Mouse (Mus musculus) neural tube, embryonic 15.5 days (tissue): Measurements from ENCODE around the gene 4921504E06Rik. TPM values are rescaled to one million over a fixed set of nuclear protein-coding genes. Genes with fewer than 3 reads are reported as not detected.

Source experiments
- ATAC-seq: fragments of 200-750 bp; cut with Nextera tagmentation; 2 replicates; pipeline ENCODE4 v1.8.0; 2017; ENCODE audit warnings: mild to moderate bottlenecking, moderate TSS enrichment, moderate library complexity; ENCODE audit not compliant: low FRiP score
- H3K27ac ChIP-seq: fragments of 300-500 bp; sonication (generic); replicated peaks from 2 replicates; pipeline ENCODE4 v1.5.1; 2015; ENCODE audit warnings: mild to moderate bottlenecking, inconsistent platforms
- H3K27me3 ChIP-seq: fragments of 300-500 bp; sonication (generic); replicated peaks from 2 replicates; pipeline ENCODE4 v1.6.1; 2015; ENCODE audit warnings: inconsistent platforms
- H3K36me3 ChIP-seq: fragments of 300-500 bp; sonication (generic); 2 replicates; pipeline ENCODE4 v1.6.1; 2015; ENCODE audit warnings: inconsistent platforms
- H3K4me1 ChIP-seq: fragments of 300-500 bp; sonication (generic); 2 replicates; pipeline ENCODE4 v1.6.1; 2015; ENCODE audit warnings: inconsistent platforms
- H3K4me2 ChIP-seq: fragments of 300-500 bp; sonication (generic); 2 replicates; pipeline ENCODE4 v1.6.1; 2015; ENCODE audit warnings: inconsistent platforms, mild to moderate bottlenecking, moderate library complexity
- H3K4me3 ChIP-seq: fragments of 300-500 bp; sonication (generic); replicated peaks from 2 replicates; pipeline ENCODE4 v1.5.1; 2015; ENCODE audit warnings: mild to moderate bottlenecking, inconsistent platforms
- H3K9ac ChIP-seq: fragments of 300-500 bp; sonication (generic); replicated peaks from 2 replicates; pipeline ENCODE4 v1.6.1; 2015; ENCODE audit warnings: mild to moderate bottlenecking, inconsistent platforms
- H3K9me3 ChIP-seq: fragments of 300-500 bp; sonication (generic); replicated peaks from 2 replicates; pipeline ENCODE4 v1.6.1; 2016; ENCODE audit warnings: inconsistent platforms
- WGBS: fragments of 180-500 bp; shearing (Covaris S2); methylation state at CpG from one replicate; pipeline ENCODE4 v1.1.7; 2015; ENCODE audit warnings: mixed read lengths; 5-methylcytosine and 5-hydroxymethylcytosine counted together
- polyA plus RNA-seq: library from polyadenylated mRNA; unstranded; fragments of >200 nt; fragmentation: Nextera tagmentation; extraction: Ambion mirVana; gene quantifications from 2 replicates; pipeline ENCODE4 v1.2.1, GENCODE M21; 2015

Gene 4921504E06Rik
- not detected in 2 replicates for polyA plus RNA-seq

DNA sequence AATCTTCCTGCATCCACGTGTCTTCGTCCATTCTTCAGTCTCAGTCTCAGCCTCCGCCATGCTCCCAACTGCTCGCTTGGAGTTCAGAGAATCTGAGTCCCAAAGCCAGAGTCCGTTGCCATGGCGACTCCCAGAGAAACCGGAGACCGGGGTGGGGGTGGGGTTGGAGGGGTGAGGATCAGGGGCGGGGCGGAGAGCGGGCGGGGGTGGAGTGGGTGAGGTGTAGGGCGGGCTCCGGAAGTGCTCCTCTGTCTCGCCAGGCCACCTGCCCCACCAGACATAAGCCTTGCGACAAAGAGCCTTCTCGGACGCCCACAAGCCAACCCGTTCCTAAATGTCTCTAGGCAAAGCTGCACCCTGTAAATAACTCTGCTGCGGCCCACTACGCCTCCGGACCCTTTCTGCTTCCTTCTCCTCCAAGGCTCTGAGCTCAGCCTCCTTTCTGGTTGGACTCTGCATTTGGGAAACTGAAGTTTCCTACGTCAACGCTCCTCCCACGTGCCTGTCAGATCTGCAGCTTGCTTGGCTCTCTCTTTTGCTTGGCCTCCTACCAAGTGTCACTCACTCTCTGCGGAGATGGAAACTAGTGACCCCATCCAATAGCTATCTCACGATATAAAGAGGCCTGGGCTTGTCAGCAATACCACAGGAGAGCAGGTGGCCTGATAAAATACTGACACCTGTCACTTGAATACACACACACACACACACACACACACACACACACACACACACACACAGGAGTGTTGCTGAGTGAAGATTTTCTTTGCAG is at the start of gene 4921504E06Rik:
TSS of gene 4921504E06Rik (minus strand) at position 94 of the 772 bp plus-strand sequence.
- ATAC-seq = peak; percentile 94
- WGBS = 1% methylated on average over 24 of the region's 27 CpGs
- no peaks in the 10 kb centered on the region for H3K27me3 ChIP-seq

DNA sequence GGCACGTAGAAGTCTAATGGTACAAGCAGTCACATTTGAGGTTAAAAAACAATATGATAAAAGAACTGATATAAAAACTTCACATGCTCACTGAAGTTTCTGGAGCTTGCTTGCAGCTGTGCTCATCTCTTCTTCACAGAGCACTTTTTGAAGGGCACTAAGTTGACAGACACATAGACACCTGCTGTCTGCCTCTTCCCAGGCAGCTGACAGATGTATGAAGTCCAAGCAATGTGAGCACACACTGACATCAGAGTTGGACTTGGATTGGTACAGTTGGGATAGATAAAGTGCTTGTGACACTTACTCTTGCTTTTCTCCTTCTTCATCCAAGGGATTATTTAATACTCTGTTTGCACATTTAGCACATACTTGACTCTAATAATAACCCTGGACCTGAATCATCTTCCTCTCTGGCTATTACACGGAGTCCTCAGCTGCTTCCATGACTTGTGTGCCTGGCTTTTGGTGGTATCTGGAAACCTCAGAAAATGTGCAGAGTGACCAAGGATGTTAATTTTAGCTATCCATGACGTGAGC is 47.7 kb upstream of the 4921504E06Rik start:
- no peak for ATAC-seq
- 80% methylated on average over 3 of the region's 3 CpGs for WGBS
- Histone ChIP-seq H3K9me3 (no peaks in the 10 kb centered on the region), H3K27ac (no peak overlapping the region), H3K4me3 (no peak overlapping the region), H3K27me3 (no peaks in the 10 kb centered on the region), H3K4me1 (no peaks in the 10 kb centered on the region), H3K36me3 (no peaks in the 10 kb centered on the region), H3K4me2 (no peak overlapping the region), H3K9ac (no peak overlapping the region)

More for the DNA sequence above, at the start of gene 4921504E06Rik:
- Histone ChIP-seq H3K4me3 (peak within 1 kb of the TSS; percentile 43), H3K27ac (peak within 1 kb of the TSS; percentile 76), H3K9ac (peak within 1 kb of the TSS; percentile 38; the same call in 1 of the 2 replicates), H3K36me3 (no peaks in the 10 kb centered on the region), H3K4me2 (peak within 1 kb of the TSS; percentile 79), H3K4me1 (peaks cover 19% of the 10 kb centered on the region), H3K9me3 (no peaks in the 10 kb centered on the region)

DNA sequence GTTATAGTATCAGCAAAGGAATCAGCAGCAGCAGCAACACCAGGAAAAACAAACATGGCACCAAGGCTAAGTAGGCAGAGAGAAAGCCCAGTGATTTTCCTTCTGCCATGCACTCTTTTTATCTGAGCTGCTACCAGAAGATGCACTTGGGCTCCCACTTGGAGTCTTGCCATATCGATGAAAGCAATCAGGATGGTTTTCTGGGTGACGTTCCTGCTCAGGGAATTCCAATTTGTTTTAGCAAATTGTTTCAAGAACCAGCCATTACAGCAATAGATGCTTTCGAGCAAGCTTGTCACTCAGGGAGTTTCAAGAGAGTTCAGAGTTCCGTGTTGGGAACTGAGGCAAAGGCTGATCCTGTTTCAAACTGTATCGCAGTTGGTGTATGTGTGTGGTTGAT is 47.1 kb upstream of the 4921504E06Rik start:
- Histone ChIP-seq H3K27ac (no peak overlapping the region), H3K4me3 (no peak overlapping the region), H3K27me3 (no peaks in the 10 kb centered on the region), H3K4me1 (no peaks in the 10 kb centered on the region), H3K9me3 (no peaks in the 10 kb centered on the region), H3K36me3 (no peaks in the 10 kb centered on the region), H3K9ac (no peak overlapping the region), H3K4me2 (no peak overlapping the region)
- 85% methylated on average over 5 of the region's 5 CpGs for WGBS
- ATAC-seq = no peak

DNA sequence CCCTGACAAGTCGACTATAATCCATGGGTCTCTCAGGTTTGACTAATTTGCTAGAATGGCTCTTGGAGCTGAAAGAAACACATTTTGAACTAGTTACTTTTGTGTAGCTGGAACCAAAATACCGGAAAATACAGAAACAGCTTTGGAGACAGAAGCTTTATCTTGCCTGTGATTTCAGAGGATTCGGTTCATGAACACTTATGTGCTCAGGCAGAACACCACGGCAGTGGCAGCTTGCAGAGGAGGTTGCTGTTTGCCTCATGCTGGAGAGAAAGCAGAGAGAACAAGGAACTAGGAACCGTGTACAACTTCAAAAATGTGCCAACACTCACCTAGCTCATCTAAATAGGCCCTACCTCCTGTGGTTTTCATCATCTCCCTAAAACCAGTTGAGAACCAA is 46.1 kb upstream of the 4921504E06Rik start:
- WGBS = 85% methylated on average over 5 of the region's 5 CpGs
- H3K36me3 ChIP-seq = no peaks in the 10 kb centered on the region
- ATAC-seq = no peak

DNA sequence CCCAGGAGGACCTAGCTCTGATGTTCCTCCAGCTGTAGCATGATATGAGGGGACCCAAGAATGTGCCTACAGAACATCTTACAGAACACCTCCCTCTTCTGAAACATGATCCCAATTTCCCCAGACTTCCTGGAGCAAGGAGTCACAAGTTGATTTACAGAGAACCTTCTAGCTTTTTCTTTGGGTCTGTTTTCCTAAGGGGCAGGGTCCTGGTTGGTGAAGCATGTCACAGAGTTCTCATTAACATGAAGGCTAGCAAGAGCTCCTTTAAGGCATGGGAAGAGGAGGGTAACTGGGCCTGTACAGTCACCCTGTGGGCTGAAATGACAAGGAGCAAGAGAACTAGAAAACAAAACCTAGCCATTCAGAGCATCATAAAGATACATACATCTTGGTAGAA is 43.3 kb upstream of the 4921504E06Rik start:
- ATAC-seq = no peak
- H3K9ac ChIP-seq = no peak overlapping the region

More for the DNA sequence above, 46.1 kb upstream of the 4921504E06Rik start:
- H3K4me3 ChIP-seq = no peak overlapping the region
- H3K9me3 ChIP-seq = no peaks in the 10 kb centered on the region
- H3K4me2 ChIP-seq = no peak overlapping the region
- H3K27ac ChIP-seq = no peak overlapping the region
- no peaks in the 10 kb centered on the region for H3K27me3 ChIP-seq
- no peak overlapping the region for H3K9ac ChIP-seq
- no peaks in the 10 kb centered on the region for H3K4me1 ChIP-seq

DNA sequence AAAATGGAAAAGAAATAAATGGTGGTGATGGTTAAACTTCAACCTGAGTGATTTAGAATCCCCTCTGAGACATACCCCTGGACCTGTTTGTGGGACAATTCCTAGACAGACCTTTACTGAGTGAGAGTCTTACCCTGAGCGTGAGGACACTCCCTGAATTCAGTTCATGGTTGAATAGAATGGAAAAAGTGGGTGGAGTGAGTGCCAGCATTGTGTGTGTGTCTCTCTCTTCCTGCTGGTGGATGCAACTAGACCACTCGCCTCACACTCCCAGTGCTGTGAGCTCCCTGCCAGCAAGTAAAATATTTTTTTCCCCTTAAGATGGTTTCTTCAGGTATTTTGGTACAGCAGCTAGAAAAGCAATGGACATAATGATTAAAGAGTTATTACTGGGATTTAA is 42.7 kb upstream of the 4921504E06Rik start:
- Histone ChIP-seq H3K27ac (no peak overlapping the region), H3K36me3 (no peaks in the 10 kb centered on the region), H3K4me1 (no peaks in the 10 kb centered on the region), H3K4me2 (no peak overlapping the region), H3K27me3 (no peaks in the 10 kb centered on the region), H3K9me3 (no peaks in the 10 kb centered on the region), H3K4me3 (no peak overlapping the region), H3K9ac (no peak overlapping the region)
- ATAC-seq = no peak
- WGBS = 63% methylated on average over 2 of the region's 2 CpGs

More for the DNA sequence above, 43.3 kb upstream of the 4921504E06Rik start:
- H3K9me3 ChIP-seq = no peaks in the 10 kb centered on the region
- no peak overlapping the region for H3K4me2 ChIP-seq
- H3K4me3 ChIP-seq = no peak overlapping the region
- H3K27me3 ChIP-seq = no peaks in the 10 kb centered on the region
- H3K27ac ChIP-seq = no peak overlapping the region
- no peaks in the 10 kb centered on the region for H3K36me3 ChIP-seq
- H3K4me1 ChIP-seq = no peaks in the 10 kb centered on the region

DNA sequence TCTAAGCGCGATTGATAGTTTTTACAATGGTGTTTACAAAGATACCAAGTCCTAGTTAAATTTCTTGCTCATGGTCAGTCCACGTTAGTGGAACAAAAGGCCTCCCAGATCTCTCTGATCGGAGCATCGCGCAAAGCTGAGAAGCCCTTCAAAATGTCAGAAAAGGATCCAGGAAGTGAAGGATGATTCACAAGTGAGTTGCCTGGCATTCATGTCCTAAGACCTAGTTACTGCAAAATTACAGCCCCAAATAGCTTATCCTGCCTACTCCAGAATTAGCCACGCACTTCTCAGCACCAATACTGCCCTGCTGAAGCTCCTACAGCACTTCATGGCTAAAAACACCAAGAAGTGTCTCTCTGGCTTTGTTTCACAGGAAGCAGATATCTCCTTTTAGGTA is 41.1 kb upstream of the 4921504E06Rik start:
- no peaks in the 10 kb centered on the region for H3K27me3 ChIP-seq
- ATAC-seq = no peak
- 77% methylated on average over 7 of the region's 7 CpGs for WGBS

DNA sequence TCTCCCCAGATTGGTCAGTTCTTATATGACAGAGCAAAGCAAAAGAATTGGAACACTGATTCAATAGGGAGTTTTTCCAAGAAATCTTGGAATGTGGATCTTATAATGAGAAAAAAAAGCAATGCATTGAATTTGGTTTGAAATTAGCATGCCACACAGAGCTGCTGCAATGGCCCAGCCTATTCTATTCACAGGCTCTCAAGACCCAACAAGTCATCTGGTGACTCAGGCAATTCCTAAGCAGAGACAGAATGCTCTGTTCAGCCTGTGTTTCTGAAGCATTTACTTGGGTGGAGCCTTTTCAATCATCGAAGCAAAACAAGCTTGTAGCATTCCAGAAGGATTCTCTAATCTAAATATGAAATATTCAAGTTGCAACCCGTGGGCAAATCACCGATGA is 26.1 kb upstream of the 4921504E06Rik start:
- Histone ChIP-seq H3K27ac (no peak overlapping the region), H3K4me3 (no peak overlapping the region), H3K4me1 (no peaks in the 10 kb centered on the region), H3K4me2 (no peak overlapping the region), H3K27me3 (no peaks in the 10 kb centered on the region), H3K9me3 (no peaks in the 10 kb centered on the region), H3K9ac (no peak overlapping the region), H3K36me3 (no peaks in the 10 kb centered on the region)
- WGBS = 84% methylated on average over 3 of the region's 3 CpGs
- no peak for ATAC-seq

More for the DNA sequence above, 41.1 kb upstream of the 4921504E06Rik start:
- Histone ChIP-seq H3K9ac (no peak overlapping the region), H3K9me3 (no peaks in the 10 kb centered on the region), H3K4me2 (no peak overlapping the region), H3K36me3 (no peaks in the 10 kb centered on the region), H3K27ac (no peak overlapping the region), H3K4me3 (no peak overlapping the region), H3K4me1 (no peaks in the 10 kb centered on the region)

DNA sequence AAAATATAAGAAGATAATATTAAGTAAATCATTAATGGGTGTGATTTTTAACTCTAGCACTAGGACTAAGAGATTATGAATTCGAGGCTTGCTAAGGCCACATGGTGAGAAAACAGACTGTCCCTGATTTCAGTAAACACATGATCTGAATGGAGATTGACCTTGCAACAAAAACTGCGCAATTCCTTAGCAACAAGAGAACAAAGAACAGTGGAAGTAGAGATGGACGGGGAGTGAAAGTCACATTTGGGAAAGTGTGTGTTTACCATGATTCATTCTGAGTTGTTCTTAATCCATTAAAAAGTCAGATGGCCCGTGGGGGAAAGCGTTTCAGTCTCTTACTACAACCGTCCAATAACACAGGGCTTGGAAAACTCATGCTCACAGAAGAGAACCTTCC is 25.5 kb upstream of the 4921504E06Rik start:
- no peak for ATAC-seq
- H3K9me3 ChIP-seq = no peaks in the 10 kb centered on the region
- H3K4me3 ChIP-seq = no peak overlapping the region
- no peak overlapping the region for H3K4me2 ChIP-seq
- no peak overlapping the region for H3K9ac ChIP-seq
- no peaks in the 10 kb centered on the region for H3K4me1 ChIP-seq
- H3K36me3 ChIP-seq = no peaks in the 10 kb centered on the region
- WGBS = 39% methylated on average over 6 of the region's 6 CpGs
- no peak overlapping the region for H3K27ac ChIP-seq
- no peaks in the 10 kb centered on the region for H3K27me3 ChIP-seq

DNA sequence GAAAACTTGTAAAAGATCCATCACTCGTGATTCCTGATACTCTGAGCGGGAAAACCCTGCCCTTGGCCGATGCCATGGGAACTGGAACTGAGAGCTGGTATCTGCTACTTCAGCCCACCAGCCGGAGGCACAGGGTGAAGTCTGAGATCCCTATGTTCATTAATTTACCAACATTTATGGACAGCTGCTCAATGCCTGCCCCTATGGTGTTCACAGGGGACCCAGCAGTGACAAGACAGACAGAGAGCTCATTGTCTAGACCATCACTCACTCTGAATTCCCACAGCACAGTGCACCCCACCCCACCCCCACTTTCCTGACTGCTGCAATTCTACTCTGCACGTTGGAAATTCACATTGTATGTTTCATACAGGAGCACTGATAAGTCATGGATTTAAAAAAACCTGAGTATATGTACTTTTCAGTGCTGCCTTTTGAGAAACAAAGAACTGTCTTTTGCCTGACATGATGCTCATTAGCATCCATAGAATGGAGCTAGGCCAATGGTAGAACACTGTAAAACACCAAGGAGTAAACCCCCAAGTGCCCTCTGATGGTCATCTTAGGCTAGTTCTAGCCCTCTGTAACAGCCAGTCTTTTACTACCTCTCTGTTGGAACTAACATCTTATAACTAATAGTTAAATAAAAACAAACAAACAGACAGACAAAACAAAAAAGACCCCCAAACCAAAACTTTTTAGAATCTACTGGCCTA is 8.6 kb upstream of the 4921504E06Rik start:
- H3K4me1 ChIP-seq = no peaks in the 10 kb centered on the region
- no peak; the same call in 1 of the 2 replicates for ATAC-seq
- H3K9me3 ChIP-seq = no peaks in the 10 kb centered on the region
- no peak overlapping the region for H3K9ac ChIP-seq
- H3K27ac ChIP-seq = no peak overlapping the region
- H3K4me2 ChIP-seq = no peak overlapping the region
- H3K4me3 ChIP-seq = no peak overlapping the region
- WGBS = 30% methylated on average over 5 of the region's 5 CpGs
- H3K36me3 ChIP-seq = no peaks in the 10 kb centered on the region
- no peaks in the 10 kb centered on the region for H3K27me3 ChIP-seq

DNA sequence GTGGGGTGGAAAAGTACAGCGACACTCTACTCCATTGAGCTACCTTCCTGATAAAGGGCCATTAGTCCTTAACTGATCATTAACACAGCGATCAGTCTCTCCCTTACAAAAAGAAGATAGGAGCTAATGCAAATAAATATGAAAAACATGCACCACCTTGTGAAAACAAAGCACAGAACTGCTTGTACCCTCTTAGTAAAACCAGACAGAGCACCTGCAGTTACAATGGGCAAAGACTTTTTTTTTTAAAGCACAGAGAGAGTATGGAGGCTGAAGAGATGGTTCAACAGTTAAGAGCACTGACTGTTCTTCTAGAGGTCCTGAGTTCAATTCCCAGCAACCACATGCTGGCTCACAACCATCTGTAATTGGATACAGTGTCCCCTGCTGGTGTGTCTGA is 6.9 kb upstream of the 4921504E06Rik start:
- Histone ChIP-seq H3K9ac (no peak overlapping the region), H3K4me1 (no peaks in the 10 kb centered on the region), H3K27ac (no peak overlapping the region), H3K4me3 (no peak overlapping the region), H3K4me2 (no peak overlapping the region), H3K27me3 (no peaks in the 10 kb centered on the region), H3K36me3 (no peaks in the 10 kb centered on the region), H3K9me3 (no peaks in the 10 kb centered on the region)
- ATAC-seq = no peak
- WGBS = 86% methylated on average over 2 of the region's 2 CpGs

DNA sequence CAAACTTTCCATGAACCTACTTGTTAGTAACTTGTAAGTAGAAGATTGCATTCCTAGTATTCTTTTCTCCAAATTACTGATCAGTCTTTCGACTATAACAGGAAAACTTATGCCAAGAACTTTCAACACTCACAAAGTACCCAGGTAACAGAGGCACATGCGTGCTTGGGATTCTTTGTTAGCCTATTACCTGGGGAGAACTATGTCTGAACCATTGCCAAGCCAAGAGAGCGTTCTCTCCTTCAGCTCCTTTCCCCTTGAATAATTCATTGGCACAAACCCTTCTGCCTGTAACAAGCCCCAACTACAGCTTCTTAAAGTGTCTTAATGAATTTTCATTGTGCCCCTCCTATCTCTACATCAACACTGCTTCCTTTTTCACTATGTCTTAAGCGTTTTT is 6.4 kb upstream of the 4921504E06Rik start:
- Histone ChIP-seq H3K4me1 (no peaks in the 10 kb centered on the region), H3K9me3 (no peaks in the 10 kb centered on the region), H3K4me3 (no peak overlapping the region), H3K9ac (no peak overlapping the region), H3K27ac (no peak overlapping the region), H3K27me3 (no peaks in the 10 kb centered on the region), H3K36me3 (no peaks in the 10 kb centered on the region), H3K4me2 (no peak overlapping the region)
- ATAC-seq = no peak
- WGBS = 70% methylated on average over 4 of the region's 4 CpGs
